8 mouse cellular contexts compared by ENCODE assay signal in the genomic region with DNA sequence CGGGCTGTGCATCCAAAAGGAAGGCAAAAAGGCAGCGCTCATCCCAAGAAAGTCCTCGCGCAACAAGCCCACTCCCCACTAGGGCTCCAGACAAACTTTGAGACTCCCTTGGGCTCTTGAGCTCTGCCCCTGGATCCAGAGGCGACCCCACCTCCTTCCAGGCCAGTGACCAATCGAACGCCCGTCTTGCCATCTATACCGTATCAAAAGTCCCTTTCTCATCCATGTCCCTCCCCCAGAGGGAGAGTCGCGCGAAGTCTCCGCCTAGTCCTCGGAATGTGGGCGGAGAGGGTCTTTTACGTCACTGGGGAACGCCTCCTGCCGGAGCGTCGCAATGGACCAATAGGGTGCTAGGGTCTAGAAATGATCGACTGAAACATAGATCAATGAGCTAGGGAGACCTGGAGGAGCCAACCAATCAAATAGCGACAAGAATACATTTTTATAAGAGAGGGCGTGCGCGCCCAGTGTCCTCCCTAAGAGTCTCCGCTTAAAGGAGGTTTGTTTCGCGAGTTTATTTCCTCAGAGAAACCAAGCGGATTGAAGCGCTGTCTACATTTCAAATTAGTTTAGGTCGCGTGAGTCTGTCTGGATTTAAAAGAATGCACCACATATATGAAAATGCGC. TPM values are rescaled to one million over a fixed set of nuclear protein-coding genes. Genes with fewer than 3 reads are reported as not detected.
DNase-seq lines count a peak whose midpoint lies in the region; ATAC-seq lines count a peak whose summit lies in the region.

A gene (minus strand): TSS at position 106 of the 627 bp plus-strand sequence.

- no peaks in the 10 kb centered on the region for H3K9me3 ChIP-seq in forebrain, embryonic 14.5 days (replicated peaks; ENCODE audit: control insufficient read depth, low read length)
- H3K9me3 ChIP-seq in liver, embryonic 15.5 days (replicated peaks) = no peaks in the 10 kb centered on the region
- no peaks in the 10 kb centered on the region for H3K9me3 ChIP-seq in neural tube, embryonic 11.5 days (ENCODE audit: control insufficient read depth, low read length)
- no peaks in the 10 kb centered on the region for H3K9me3 ChIP-seq in stomach, embryonic 16.5 days (replicated peaks; ENCODE audit: control insufficient read depth, low read length)

- H3K4me3 ChIP-seq in forebrain, embryonic 14.5 days (ENCODE audit: low read depth, low read length) = peak within 1 kb of the TSS; percentile 78
- H3K4me3 ChIP-seq in liver, embryonic 15.5 days (replicated peaks) = peak within 1 kb of the TSS; percentile 77
- H3K4me3 ChIP-seq in neural tube, embryonic 11.5 days (ENCODE audit: low read depth, low read length) = peak within 1 kb of the TSS; percentile 85
- H3K4me3 ChIP-seq in stomach, embryonic 16.5 days (replicated peaks; ENCODE audit: low read length) = peak within 1 kb of the TSS; percentile 85

- H3K4me1 ChIP-seq in forebrain, embryonic 14.5 days (ENCODE audit: control insufficient read depth, insufficient read depth, low read length) = 0 out of 2 replicates have a peak, but pooled peaks cover 3% of the 10 kb centered on the region
- peaks cover 26% of the 10 kb centered on the region for H3K4me1 ChIP-seq in liver, embryonic 15.5 days (replicated peaks)
- H3K4me1 ChIP-seq in neural tube, embryonic 11.5 days (ENCODE audit: control insufficient read depth, insufficient read depth, low read length) = 0 out of 2 replicates have a peak, but pooled peaks cover 4% of the 10 kb centered on the region
- peaks cover 26% of the 10 kb centered on the region for H3K4me1 ChIP-seq in stomach, embryonic 16.5 days (ENCODE audit: control insufficient read depth, insufficient read depth, low read length)

- H3K27ac ChIP-seq in forebrain, embryonic 14.5 days (ENCODE audit: low read depth, low read length) = peak within 1 kb of the TSS; percentile 39; the same call in 1 of the 2 replicates
- H3K27ac ChIP-seq in liver, embryonic 15.5 days (replicated peaks) = peak within 1 kb of the TSS; percentile 56
- peak within 1 kb of the TSS; percentile 50; the same call in 1 of the 2 replicates for H3K27ac ChIP-seq in neural tube, embryonic 11.5 days (ENCODE audit: low read depth, low read length)
- peak within 1 kb of the TSS; percentile 88 for H3K27ac ChIP-seq in stomach, embryonic 16.5 days (ENCODE audit: low read length)

- peak within 1 kb of the TSS; percentile 69 for H3K9ac ChIP-seq in forebrain, embryonic 14.5 days (ENCODE audit: low read length)
- H3K9ac ChIP-seq in liver, embryonic 15.5 days = peak within 1 kb of the TSS; percentile 63
- H3K9ac ChIP-seq in neural tube, embryonic 11.5 days (ENCODE audit: low read length) = peak within 1 kb of the TSS; percentile 74
- peak within 1 kb of the TSS; percentile 88 for H3K9ac ChIP-seq in stomach, embryonic 16.5 days (ENCODE audit: low read length)

- H3K27me3 ChIP-seq in forebrain, embryonic 14.5 days (replicated peaks; ENCODE audit: control insufficient read depth, insufficient read depth, low read length) = no peaks in the 10 kb centered on the region
- H3K27me3 ChIP-seq in liver, embryonic 15.5 days = no peaks in the 10 kb centered on the region
- H3K27me3 ChIP-seq in neural tube, embryonic 11.5 days (ENCODE audit: control insufficient read depth, insufficient read depth, low read length) = no peaks in the 10 kb centered on the region
- H3K27me3 ChIP-seq in stomach, embryonic 16.5 days (ENCODE audit: control insufficient read depth, insufficient read depth, low read length) = no peaks in the 10 kb centered on the region

- peak; percentile 100 for DNase-seq in ES-CJ7 (ENCODE audit: low read depth, low spot score)
- DNase-seq in cerebellum, adult 11-12 months = peak; percentile 98
- DNase-seq in forebrain, embryonic 14.5 days (ENCODE audit: low spot score) = peak; percentile 100
- DNase-seq in heart, postnatal 10 days = peak; percentile 98 to 99
- peak; percentile 95 to 97 for DNase-seq in kidney, postnatal 4 days
- DNase-seq in neural tube, embryonic 11.5 days (ENCODE audit: low spot score) = peak; percentile 98

- intact Hi-C loops in heart, postnatal 10 days (cut with DNase I) = loop anchor here (10.0 kb wide), 1 partner anchor 227 kb away; no protein-coding TSS in a partner anchor

- under 1% methylated on average over 33 of the region's 33 CpGs for WGBS in forebrain, embryonic 14.5 days
- under 1% methylated on average over 33 of the region's 33 CpGs for whole genome bisulfite sequencing in liver, embryonic 15.5 days (ENCODE audit: insufficient replicate concordance)
- WGBS in neural tube, embryonic 11.5 days = under 1% methylated on average over 33 of the region's 33 CpGs
- WGBS in stomach, embryonic 16.5 days = under 1% methylated on average over 33 of the region's 33 CpGs

- peak; percentile 99 for ATAC-seq in forebrain, embryonic 14.5 days
- peak; percentile 99 for ATAC-seq in liver, embryonic 15.5 days (ENCODE audit: insufficient read depth)
- peak; percentile 99 for ATAC-seq in neural tube, embryonic 11.5 days (ENCODE audit: insufficient read depth, low FRiP score, low TSS enrichment)
- ATAC-seq in stomach, embryonic 16.5 days (ENCODE audit: insufficient read depth, low FRiP score) = peak; percentile 98

- H3K4me2 ChIP-seq in forebrain, embryonic 14.5 days (ENCODE audit: low read length) = peak within 1 kb of the TSS; percentile 62
- peak within 1 kb of the TSS; percentile 86 for H3K4me2 ChIP-seq in liver, embryonic 15.5 days
- peak within 1 kb of the TSS; percentile 68 for H3K4me2 ChIP-seq in neural tube, embryonic 11.5 days (ENCODE audit: low read depth)
- peak within 1 kb of the TSS; percentile 72 for H3K4me2 ChIP-seq in stomach, embryonic 16.5 days (ENCODE audit: low read depth, low read length)

- H3K36me3 ChIP-seq in forebrain, embryonic 14.5 days (ENCODE audit: control insufficient read depth, insufficient read depth, low read length) = no peaks in the 10 kb centered on the region
- no peaks in the 10 kb centered on the region for H3K36me3 ChIP-seq in liver, embryonic 15.5 days (replicated peaks)
- no peaks in the 10 kb centered on the region for H3K36me3 ChIP-seq in neural tube, embryonic 11.5 days (ENCODE audit: control insufficient read depth, insufficient read depth, low read length)
- no peaks in the 10 kb centered on the region for H3K36me3 ChIP-seq in stomach, embryonic 16.5 days (ENCODE audit: control insufficient read depth, insufficient read depth, low read length)

RNA-seq across cellular contexts. Expression of the gene that starts here (rescaled TPM):
- 2.4 and 2.9 TPM in 2 replicates for polyA plus RNA-seq in forebrain, embryonic 14.5 days (2014; fragmentation: Nextera tagmentation; extraction: Ambion mirVana)
- 10 to 100 TPM; 40.0 to 42.0 TPM for total RNA-seq in heart, postnatal 10 days (2021)
- polyA plus RNA-seq in liver, embryonic 15.5 days (2015; fragmentation: Nextera tagmentation; extraction: Ambion mirVana) = 3.0 and 3.8 TPM in 2 replicates
- polyA plus RNA-seq in neural tube, embryonic 11.5 days (2014; fragmentation: Nextera tagmentation; extraction: Ambion mirVana) = 14.5 and 16.0 TPM in 2 replicates
- polyA plus RNA-seq in stomach, embryonic 16.5 days (2015; fragmentation: Nextera tagmentation; extraction: Ambion mirVana) = 18.6 and 20.3 TPM in 2 replicates

Comparison
In these comparisons a context has a peak if more than half of its experiments do, and no peak if none do; other contexts are left out.
1. Peak in every context shown above with its lines: DNase-seq, ATAC-seq, H3K4me3 ChIP-seq and H3K27ac ChIP-seq.